Mouse (Mus musculus): ENCODE data around the gene Ssr2.
A peak's percentile ranks its signal among the peaks of the same experiment; 100 is the strongest.
"Not testable (repeated sequence)": the region's sequence is repeated elsewhere in the genome, so short reads cannot be mapped to it uniquely, and the experiment has no call there.

The Ssr2 gene

GRCm38 (mm10) chr3:88596547-88596946 is 20.9 kb downstream of the Ssr2 start:
- DNase-seq (ENCODE audit: low spot score in 2 of 2): not testable (repeated sequence)

GRCm38 (mm10) chr3:88602466-88602865 is 26.8 kb downstream of the Ssr2 start:
- no peak for DNase-seq (ENCODE audit: low spot score in 2 of 2)

GRCm38 (mm10) chr3:88603714-88604161 is 28.1 kb downstream of the Ssr2 start:
- peak; percentile 74 to 81 for DNase-seq (ENCODE audit: low spot score in 2 of 2)

GRCm38 (mm10) chr3:88604863-88605262 is 29.2 kb downstream of the Ssr2 start:
- no peak for DNase-seq (ENCODE audit: low spot score in 2 of 2)

- DNase-seq (ENCODE audit: low spot score in 2 of 2): not testable (repeated sequence)
These were observed 30.0 kb downstream of the Ssr2 start, which contains the start of gene Arhgef2 for GRCm38 (mm10) chr3:88605666-88606065. Arhgef2 (plus strand) TSS chr3:88605966.

- peak; percentile 84 to 89 for DNase-seq (ENCODE audit: low spot score in 2 of 2)
These were observed 31.5 kb downstream of the Ssr2 start for GRCm38 (mm10) chr3:88607065-88607757.

GRCm38 (mm10) chr3:88607758-88608138 is 32.1 kb downstream of the Ssr2 start:
- no peak for DNase-seq (ENCODE audit: low spot score in 2 of 2)

- no peak for DNase-seq (ENCODE audit: low spot score in 2 of 2)
These were observed 33.4 kb downstream of the Ssr2 start for GRCm38 (mm10) chr3:88609066-88609465.

GRCm38 (mm10) chr3:88614418-88614817 is 38.7 kb downstream of the Ssr2 start:
- no peak for DNase-seq (ENCODE audit: low spot score in 2 of 2)

GRCm38 (mm10) chr3:88615117-88615516 is 39.4 kb downstream of the Ssr2 start:
- no peak for DNase-seq (ENCODE audit: low spot score in 2 of 2)

GRCm38 (mm10) chr3:88615902-88616391 is 40.3 kb downstream of the Ssr2 start:
- DNase-seq (ENCODE audit: low spot score in 2 of 2): no peak

- DNase-seq (ENCODE audit: low spot score in 2 of 2): no peak
These were observed 41.4 kb downstream of the Ssr2 start for GRCm38 (mm10) chr3:88616951-88617500.

- no peak for DNase-seq (ENCODE audit: low spot score in 2 of 2)
These were observed 42.6 kb downstream of the Ssr2 start for GRCm38 (mm10) chr3:88618074-88618871.

GRCm38 (mm10) chr3:88619113-88620097 is 43.7 kb downstream of the Ssr2 start:
- no peak for DNase-seq (ENCODE audit: low spot score in 2 of 2)

GRCm38 (mm10) chr3:88620146-88620991 is 44.7 kb downstream of the Ssr2 start:
- peak in 1 of 2 experiments; percentile 40 for DNase-seq (ENCODE audit: low spot score in 2 of 2)

- peak; percentile 61 to 62 for DNase-seq (ENCODE audit: low spot score in 2 of 2)
These were observed 45.4 kb downstream of the Ssr2 start for GRCm38 (mm10) chr3:88620992-88621536.

GRCm38 (mm10) chr3:88621537-88622112 is 45.9 kb downstream of the Ssr2 start:
- DNase-seq (ENCODE audit: low spot score in 2 of 2): peak in 1 of 2 experiments; percentile 23

- peak; percentile 33 to 52 for DNase-seq (ENCODE audit: low spot score in 2 of 2)
These were observed 46.7 kb downstream of the Ssr2 start for GRCm38 (mm10) chr3:88622113-88622940.

GRCm38 (mm10) chr3:88622941-88623345 is 47.3 kb downstream of the Ssr2 start:
- peak; percentile 27 to 39 for DNase-seq (ENCODE audit: low spot score in 2 of 2)
